25 mouse cellular contexts compared by ENCODE assay signal in the genomic region with DNA sequence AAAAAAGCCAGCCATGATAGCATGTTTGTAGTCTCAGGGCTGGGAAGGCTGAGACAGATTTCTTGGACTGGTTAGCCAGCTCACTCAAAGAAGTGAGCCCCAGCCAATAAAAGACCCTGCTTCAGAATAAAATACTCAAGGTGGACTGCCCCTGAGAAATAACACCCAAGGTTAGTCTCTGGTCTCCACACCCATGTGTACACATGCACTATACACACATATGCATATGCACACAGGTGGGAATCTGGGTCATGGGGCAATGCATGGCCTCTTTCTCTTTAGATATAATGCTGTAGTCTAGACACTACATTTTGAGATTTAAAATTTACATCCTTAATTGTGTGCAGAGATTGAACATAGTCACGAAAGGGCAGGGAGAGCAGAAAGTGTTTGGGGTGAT.
A peak's percentile ranks its signal among the peaks of the same experiment; 100 is the strongest.
DNase-seq lines count a peak whose midpoint lies in the region; ATAC-seq lines count a peak whose summit lies in the region.
"Had no signal": no experiment of that assay in that cellular context is flagged by ENCODE, and none has a peak within 500 bp of the region (broad histone marks: within the 10 kb centered on the region; RNA-seq: fewer than 3 reads in every experiment).

No protein-coding gene starts in this region.

- H3K4me1 ChIP-seq in heart, embryonic 10.5 days: peaks cover 25% of the 10 kb centered on the region
- peaks cover 52% of the 10 kb centered on the region for H3K4me1 ChIP-seq in embryonic facial prominence, embryonic 13.5 days
- H3K4me1 ChIP-seq in limb, embryonic 10.5 days: peaks cover 41% of the 10 kb centered on the region
- H3K4me1 ChIP-seq in limb, embryonic 15.5 days: peaks cover 24% of the 10 kb centered on the region
- H3K4me1 ChIP-seq: forebrain, embryonic 12.5 days; liver, embryonic 13.5 days; megakaryocyte, embryonic 14.5 days; midbrain, embryonic 12.5 days; neural tube, embryonic 13.5 days had no signal

- DNase-seq in heart, embryonic 10.5 days (ENCODE audit: low spot score): no peak
- no peak for DNase-seq in heart, adult 18-20 months
- no peak for DNase-seq in limb, embryonic 10.5 days (ENCODE audit: low spot score)
- DNase-seq in gastrocnemius, postnatal 10 days: no peak
- DNase-seq in kidney, postnatal 14 days: no peak
- DNase-seq in adrenal gland, postnatal 25 days: no peak
- DNase-seq: adrenal gland, postnatal 14 days; cerebellum, adult 11-12 months; cerebellum, adult 9-11 months; forebrain, postnatal 0 days; kidney, postnatal 4 days; layer of hippocampus, postnatal 36 days; left cerebral cortex, postnatal 4 days; liver, embryonic 13.5 days; lung, adult 18-20 months; lung, postnatal 4 days; thymus, postnatal 14 days had no signal

- H3K4me2 ChIP-seq in embryonic facial prominence, embryonic 13.5 days: peak overlapping the region; percentile 49
- H3K4me2 ChIP-seq in limb, embryonic 15.5 days: peak overlapping the region; percentile 12; the same call in 1 of the 2 replicates
- H3K4me2 ChIP-seq: forebrain, embryonic 12.5 days; liver, embryonic 13.5 days; midbrain, embryonic 12.5 days; neural tube, embryonic 13.5 days had no signal

- no peak overlapping the region for H3K9ac ChIP-seq in embryonic facial prominence, embryonic 13.5 days
- H3K9ac ChIP-seq in limb, embryonic 15.5 days: no peak overlapping the region
- H3K9ac ChIP-seq: forebrain, embryonic 12.5 days; forebrain, postnatal 0 days; liver, embryonic 13.5 days; midbrain, embryonic 12.5 days; neural tube, embryonic 13.5 days had no signal

- no peaks in the 10 kb centered on the region for H3K27me3 ChIP-seq in heart, embryonic 10.5 days (ENCODE audit: insufficient read depth, poor library complexity, severe bottlenecking)
- H3K27me3 ChIP-seq in embryonic facial prominence, embryonic 13.5 days: peaks cover 26% of the 10 kb centered on the region
- H3K27me3 ChIP-seq in limb, embryonic 10.5 days (ENCODE audit: low read depth, poor library complexity, severe bottlenecking): no peaks in the 10 kb centered on the region
- no peaks in the 10 kb centered on the region for H3K27me3 ChIP-seq in limb, embryonic 15.5 days
- H3K27me3 ChIP-seq: forebrain, embryonic 12.5 days; liver, embryonic 13.5 days; midbrain, embryonic 12.5 days; neural tube, embryonic 13.5 days had no signal

- H3K36me3 ChIP-seq in heart, embryonic 10.5 days: no peaks in the 10 kb centered on the region
- no peaks in the 10 kb centered on the region for H3K36me3 ChIP-seq in embryonic facial prominence, embryonic 13.5 days
- H3K36me3 ChIP-seq in limb, embryonic 10.5 days: no peaks in the 10 kb centered on the region
- H3K36me3 ChIP-seq in limb, embryonic 15.5 days: no peaks in the 10 kb centered on the region
- H3K36me3 ChIP-seq: forebrain, embryonic 12.5 days; liver, embryonic 13.5 days; midbrain, embryonic 12.5 days; neural tube, embryonic 13.5 days had no signal

- 90% methylated on average over 1 of the region's 1 CpGs for WGBS in heart, embryonic 10.5 days
- WGBS in embryonic facial prominence, embryonic 13.5 days: 51% methylated on average over 1 of the region's 1 CpGs
- WGBS in limb, embryonic 10.5 days: 85% methylated on average over 1 of the region's 1 CpGs
- 67% methylated on average over 1 of the region's 1 CpGs for WGBS in limb, embryonic 15.5 days

- H3K4me3 ChIP-seq in heart, embryonic 10.5 days: no peak overlapping the region
- no peak overlapping the region for H3K4me3 ChIP-seq in embryonic facial prominence, embryonic 13.5 days
- no peak overlapping the region for H3K4me3 ChIP-seq in limb, embryonic 10.5 days
- H3K4me3 ChIP-seq in limb, embryonic 15.5 days: no peak overlapping the region
- H3K4me3 ChIP-seq: forebrain, embryonic 12.5 days; liver, embryonic 13.5 days; megakaryocyte, embryonic 14.5 days; midbrain, embryonic 12.5 days; neural tube, embryonic 13.5 days had no signal

- no peaks in the 10 kb centered on the region for H3K9me3 ChIP-seq in heart, embryonic 10.5 days
- H3K9me3 ChIP-seq in embryonic facial prominence, embryonic 13.5 days: no peaks in the 10 kb centered on the region
- no peaks in the 10 kb centered on the region for H3K9me3 ChIP-seq in limb, embryonic 10.5 days (replicated peaks)
- no peaks in the 10 kb centered on the region for H3K9me3 ChIP-seq in limb, embryonic 15.5 days
- H3K9me3 ChIP-seq: forebrain, embryonic 12.5 days; liver, embryonic 13.5 days; megakaryocyte, embryonic 14.5 days; midbrain, embryonic 12.5 days; neural tube, embryonic 13.5 days had no signal

- H3K27ac ChIP-seq in heart, embryonic 10.5 days: peak overlapping the region; percentile 42; the same call in 1 of the 2 replicates
- peak overlapping the region; percentile 74 for H3K27ac ChIP-seq in embryonic facial prominence, embryonic 13.5 days
- 0 out of 2 replicates have a peak overlapping the region, but pooled peaks have one; percentile 25 for H3K27ac ChIP-seq in limb, embryonic 10.5 days
- H3K27ac ChIP-seq in limb, embryonic 15.5 days: no peak overlapping the region
- H3K27ac ChIP-seq: forebrain, embryonic 12.5 days; liver, embryonic 13.5 days; midbrain, embryonic 12.5 days; neural tube, embryonic 13.5 days had no signal

- no peak for ATAC-seq in embryonic facial prominence, embryonic 13.5 days (ENCODE audit: insufficient number of reproducible peaks, insufficient read depth, low FRiP score, low TSS enrichment, low read depth)
- ATAC-seq in limb, embryonic 15.5 days (ENCODE audit: insufficient number of reproducible peaks, low FRiP score, low TSS enrichment, low read depth): no peak
- ATAC-seq: forebrain, postnatal 0 days; hindbrain, embryonic 16.5 days; lung, postnatal 0 days had no signal
